Mouse (Mus musculus) urinary bladder, postnatal 36 days (tissue): ENCODE measurements around the gene Map4k5.

Experiments used
- DNase-seq, 2 experiments: peaks; one replicate each; pipeline ENCODE4 v3.0.0; 2022; ENCODE audit warnings: low spot score in 2 of 2, mixed read lengths in 1 of 2

Gene Map4k5

DNA sequence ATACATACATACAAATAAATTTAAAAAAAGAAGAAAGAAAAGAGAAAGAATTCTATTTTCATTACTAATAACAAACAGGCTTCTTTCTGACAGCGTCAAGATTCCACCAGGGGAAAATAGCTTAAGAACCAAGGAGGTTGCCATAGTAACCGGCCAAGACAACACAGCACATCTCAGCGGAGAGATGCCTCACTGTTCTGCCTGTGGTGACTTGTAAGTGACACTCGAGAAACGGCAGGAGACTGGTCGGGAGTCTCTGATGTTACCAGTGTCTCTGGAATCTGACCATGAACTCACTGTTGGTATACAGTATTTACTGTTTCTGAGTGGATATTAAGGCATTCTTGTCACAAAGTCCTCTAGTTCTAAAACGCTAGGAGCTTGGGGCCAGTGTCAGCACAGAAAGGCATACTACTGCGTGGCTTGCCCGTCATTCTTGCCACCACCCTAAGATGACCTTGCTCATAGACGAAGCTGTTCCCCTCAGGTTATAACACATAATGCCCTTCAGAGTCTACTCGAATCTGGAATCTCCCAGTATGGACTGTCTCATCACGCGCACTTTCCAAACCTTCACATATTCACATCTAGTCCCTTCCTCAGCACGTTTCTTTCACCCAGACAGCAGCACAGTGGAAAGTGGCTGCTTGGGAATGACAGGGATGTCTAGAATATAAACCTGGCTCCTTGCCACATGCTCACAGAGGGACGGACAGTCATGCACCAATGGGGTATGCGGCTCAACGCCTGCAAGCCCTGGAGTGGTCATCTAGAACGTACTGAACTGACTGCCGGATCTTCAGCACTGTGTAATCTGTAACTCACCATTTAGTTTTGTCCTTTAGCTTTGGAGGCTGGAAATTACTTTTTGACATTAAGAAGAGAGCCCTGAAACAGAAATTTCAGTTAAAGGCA, 49.2 kb downstream of the Map4k5 start:
- no peak for DNase-seq

DNA sequence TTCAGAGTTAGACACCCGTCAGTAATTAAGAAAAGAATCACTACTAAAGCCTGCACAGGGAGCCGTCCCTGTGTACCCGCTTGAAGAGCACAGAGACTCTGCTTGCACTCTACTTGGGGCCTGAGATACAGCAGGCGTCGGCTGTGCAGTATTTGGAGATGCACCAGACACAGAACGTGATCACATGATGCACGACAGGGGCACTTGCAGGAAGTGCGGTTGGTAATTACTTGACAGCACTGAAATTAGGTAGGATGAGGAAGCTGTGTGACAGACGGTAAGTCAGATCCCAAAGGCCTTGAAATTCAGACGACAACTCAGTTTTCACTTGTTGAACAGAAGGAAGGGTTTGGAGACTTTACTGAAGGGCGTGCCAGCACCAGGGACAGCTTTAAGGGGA, 54.6 kb downstream of the Map4k5 start:
- no peak for DNase-seq

DNA sequence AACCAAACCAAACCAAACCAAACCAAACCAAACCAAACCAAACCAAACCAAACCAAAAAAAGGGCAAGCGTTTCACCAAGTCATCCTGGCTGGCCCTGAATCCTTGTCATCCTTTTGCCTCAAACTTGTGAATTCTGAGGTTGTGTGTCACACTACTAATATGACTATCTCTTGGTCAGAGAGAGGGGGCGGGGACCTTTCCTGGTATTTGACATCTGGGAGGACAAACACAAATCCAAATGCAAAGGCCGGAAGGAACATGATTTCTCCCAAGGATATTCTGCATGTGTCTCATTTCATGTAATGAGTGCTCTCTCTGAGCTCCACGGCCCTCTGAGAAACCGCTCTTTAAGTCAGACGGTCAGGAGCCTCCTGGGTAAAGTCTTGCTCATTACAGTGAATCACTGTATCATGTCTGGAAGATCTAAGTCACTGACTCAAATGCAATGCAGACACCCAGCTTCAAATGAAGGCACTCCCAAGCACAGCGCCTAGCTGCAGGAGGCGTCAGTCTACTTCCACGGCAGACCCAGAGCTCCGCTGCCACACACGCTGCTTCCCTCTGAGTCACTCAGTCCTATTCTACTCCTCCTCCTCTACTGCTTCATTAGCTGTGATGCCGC, 58.9 kb downstream of the Map4k5 start:
- no peak for DNase-seq

DNA sequence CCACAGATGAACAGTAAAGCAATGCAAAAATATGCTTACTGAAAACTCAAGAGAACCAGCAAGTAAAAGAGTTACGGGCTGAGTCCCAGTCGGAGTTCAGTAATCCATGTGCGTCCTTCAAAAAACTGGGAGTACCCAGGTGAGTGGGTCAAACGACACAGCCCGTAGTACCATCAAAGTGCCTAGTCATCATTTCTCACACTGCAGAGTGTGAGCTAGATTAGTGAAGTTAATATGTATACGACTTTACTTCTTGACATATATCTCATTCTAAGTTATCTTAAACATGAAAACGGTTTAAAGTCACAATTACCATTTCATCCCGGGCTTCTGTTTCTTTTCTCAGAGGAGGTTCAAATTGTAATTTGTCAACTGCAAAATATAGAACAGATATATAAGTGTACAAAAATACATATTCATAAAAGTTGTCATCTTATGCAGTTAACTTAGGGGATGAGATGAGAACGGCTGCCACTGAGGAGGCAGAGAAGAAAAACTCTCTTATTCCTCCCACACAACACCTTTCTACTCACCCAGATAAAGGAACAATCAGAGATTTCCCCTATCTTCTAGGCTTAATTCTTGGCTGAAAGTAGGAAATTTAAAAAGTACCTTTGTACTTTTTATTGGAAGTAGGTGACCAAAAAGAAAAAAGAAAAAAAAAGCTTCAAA, 61.6 kb downstream of the Map4k5 start:
- DNase-seq, result no peak

DNA sequence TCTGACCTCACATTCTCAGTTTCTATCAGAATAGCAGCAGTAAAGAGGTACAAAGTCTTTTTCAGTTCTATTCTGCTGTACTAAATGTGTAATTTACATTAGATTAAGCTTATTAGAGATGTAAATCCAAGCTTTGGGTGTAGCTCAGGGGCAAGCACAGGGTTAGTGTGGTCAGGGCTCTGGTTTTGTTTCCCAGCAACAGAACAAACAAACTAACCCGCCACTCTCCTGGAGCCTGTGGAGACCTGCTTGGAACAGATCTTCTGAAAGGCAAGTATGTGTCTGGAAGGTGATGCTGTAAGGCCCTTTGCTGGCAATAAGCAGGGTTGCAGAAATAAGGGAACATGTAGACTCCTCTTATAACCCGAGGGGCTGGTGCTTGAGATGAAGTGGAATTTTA, 64.8 kb downstream of the Map4k5 start:
- peak in 1 of 2 experiments; percentile 22 for DNase-seq

- DNase-seq, result no peak
Measured at GRCm38 (mm10) chr12:69824881-69825597, 68.0 kb downstream of the Map4k5 start.

DNA sequence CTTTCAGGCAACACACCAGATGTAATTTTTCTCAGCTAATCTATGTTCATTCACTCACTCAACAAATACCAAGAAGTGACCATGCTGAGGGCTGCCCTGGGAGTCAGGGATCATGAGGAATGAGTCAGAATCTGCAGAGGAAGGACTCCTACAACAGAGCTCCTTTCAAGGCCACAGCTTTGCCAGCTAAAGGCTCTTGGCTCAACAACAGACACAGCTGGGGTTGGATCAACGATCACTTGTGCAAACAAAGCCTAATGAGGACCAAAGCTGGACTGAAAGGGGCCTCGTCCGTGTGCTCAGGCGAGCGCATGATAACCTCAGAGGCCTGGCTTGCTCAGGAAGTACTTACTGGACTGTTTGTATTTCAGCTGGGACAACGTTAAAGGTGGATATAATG, 78.7 kb downstream of the Map4k5 start:
- peak; percentile 31 to 35 for DNase-seq

DNA sequence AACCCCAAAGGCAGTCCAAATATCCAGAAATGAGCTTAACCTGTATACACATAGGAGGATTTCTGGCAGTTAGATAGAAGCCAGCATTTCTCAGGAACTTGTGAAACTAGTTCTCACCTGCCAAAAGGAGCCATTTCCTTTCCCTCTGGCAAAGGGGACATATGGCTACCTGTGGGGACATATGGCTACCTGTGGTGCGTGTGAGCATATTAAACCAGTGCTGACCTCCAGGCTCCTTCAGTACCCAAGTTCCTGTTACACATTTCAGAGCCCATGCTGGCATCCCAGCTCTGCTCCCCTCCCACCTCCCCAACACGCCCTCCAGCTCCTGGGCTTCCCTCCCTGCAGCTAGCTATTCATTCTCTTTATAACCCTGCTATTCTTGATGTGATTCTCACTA, 79.4 kb downstream of the Map4k5 start:
- no peak for DNase-seq

DNA sequence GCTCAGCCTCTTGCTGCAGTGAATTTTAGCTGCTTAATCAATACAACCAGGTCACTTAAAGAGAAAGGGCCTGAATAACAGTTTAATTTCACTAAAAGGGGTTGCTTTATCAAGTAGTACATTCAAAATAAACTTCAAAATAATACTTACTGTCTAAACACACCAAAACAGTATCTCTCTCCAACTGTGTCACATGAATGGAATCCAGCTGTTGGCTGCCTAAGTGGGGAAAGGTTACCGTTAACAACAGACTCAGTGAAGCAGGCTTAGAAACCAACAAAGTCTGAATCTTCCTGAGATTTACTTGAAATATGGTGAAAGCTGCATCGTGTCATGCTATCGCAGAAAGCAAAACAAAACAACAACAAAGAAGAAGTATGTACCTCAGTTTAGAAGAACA, 80.0 kb downstream of the Map4k5 start:
- DNase-seq, result peak in 1 of 2 experiments; percentile 15

DNA sequence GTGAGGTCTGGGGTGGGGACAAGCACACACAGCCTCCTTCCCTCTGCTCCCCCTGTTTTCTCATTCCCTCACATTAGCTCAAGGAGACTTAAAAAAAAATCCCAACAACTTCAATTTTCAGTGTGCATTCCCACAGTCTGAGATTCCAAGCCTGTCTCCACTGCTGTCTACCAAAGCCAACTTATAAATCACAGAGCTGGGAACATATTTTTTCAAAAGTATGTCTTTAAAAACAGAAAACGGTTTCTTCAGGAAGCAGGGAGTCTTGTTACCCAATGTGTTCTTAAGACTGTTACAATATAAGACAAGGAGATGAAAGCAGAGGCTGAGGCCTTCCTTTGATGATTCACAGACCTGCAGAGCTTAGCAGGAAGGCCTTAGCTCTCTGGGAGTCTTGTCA, 81.0 kb downstream of the Map4k5 start:
- DNase-seq, result no peak

DNA sequence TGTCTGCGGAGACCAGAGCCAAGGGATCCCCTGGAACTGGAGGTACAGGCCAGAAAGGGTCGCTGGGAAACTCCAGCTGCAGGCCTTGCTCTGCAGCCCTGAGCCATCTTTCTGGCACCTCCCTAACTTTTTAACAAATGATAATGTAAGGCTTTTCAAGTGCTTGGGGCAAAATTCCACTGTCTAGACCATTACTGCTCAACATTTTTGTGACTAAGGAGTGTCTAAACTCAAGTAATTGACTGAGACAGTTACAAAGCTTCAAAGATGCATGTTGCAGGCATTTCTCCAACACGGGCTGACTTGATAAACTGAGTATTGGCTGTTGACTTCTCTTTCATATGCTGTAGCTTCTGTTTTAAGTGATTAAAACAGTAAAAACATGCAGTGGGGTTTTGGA, 83.6 kb downstream of the Map4k5 start:
- no peak for DNase-seq

DNA sequence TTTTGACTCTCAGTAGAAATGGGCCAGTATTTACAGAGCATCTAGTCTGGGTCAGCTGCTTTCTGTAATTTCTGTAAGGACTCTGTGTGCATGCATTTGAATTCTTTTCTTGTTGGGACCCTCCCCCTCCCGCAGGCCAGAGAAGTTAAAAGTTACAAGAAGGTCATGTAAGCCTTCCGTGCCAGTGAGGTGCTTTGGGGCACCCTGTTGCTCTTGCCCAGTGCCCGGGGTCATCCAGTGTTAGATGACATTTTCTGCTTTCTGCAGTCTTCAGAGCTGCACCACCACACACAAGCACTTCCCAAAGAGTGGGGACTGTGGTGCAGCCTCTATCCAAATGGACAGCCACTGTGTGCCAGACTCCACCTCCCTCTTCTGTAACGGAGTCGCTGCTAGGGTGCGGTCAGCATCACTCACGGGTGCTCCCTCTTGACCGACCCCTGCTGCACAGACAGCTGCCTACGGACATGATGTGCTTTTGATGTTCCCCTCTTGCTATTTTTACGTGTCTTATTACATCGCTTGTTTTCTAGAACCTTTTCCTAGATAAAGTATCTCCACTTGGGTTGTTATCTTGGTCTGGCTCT, 85.5 kb downstream of the Map4k5 start:
- no peak for DNase-seq

GRCm38 (mm10) chr12:69805148-69805547, 87.9 kb downstream of the Map4k5 start:
- no peak for DNase-seq

DNA sequence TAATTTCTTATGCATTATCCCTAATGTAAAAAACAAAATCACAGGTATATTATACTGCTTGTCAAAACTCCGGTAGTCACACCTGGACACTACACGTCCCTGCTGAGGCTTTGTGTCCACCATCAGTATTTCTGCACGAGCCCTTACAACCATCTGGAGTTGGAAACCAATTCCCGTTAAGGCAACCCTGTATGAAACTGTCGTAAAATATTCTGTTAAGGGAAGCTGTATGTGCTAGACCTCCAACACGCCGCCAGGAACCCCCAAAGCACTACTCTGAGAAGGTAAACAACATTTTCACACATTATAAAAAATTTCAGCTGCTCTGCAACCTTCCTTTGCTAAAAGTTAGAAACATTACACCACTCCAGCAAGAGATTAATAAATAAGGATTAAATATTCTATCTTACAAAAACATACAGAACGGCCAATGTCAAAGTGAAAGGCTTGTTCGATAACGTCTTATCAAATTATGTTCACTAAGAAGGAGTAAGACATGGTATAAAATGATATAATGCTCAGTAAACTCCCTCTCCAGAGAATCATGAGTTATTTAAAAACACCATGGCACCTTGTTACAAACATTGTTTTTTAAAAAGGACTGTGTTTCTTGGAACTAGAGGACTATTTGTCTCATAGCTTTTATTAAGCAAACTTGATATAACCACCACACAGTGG, 88.5 kb downstream of the Map4k5 start:
- no peak for DNase-seq

GRCm38 (mm10) chr12:69803196-69803595, 89.8 kb downstream of the Map4k5 start:
- no peak for DNase-seq

DNA sequence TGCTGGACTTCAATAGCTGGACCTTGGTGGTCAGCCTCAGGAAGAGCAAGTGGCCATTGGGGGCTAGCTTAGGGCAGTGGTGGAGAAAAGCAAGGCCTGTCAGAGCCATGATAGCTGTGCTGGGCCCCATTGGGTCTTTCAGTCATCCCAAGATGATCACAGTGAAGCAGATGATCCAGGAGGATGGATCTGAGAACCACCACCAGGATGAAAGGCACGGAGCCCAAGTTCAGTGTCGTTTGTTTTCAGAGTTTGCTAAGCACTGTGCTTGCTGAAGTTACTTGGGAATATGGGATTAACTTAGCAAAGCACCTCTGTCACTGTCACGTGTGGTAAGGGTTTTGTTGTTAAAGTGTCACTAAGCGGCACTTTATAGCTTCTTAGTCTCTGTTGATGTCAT, 92.4 kb downstream of the Map4k5 start:
- no peak for DNase-seq

DNA sequence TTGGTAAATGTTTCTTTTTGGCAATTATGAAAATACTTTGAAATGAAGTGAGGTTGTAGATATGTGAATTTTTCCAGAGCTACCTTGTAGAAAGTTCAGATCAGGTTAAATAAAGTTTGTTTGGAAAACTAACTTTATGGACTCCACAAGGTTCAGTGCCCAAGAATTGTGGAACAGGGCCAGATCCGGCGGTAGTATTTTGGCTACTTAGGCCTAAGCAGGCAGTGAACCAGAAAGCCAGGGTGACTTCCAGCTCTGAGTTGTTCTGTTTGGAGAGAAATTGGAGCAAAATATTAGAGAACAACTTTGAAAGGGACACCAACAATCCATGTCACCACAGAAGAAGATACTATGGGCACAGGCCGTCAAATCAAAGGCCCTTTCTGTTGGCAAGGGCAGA, 96.7 kb downstream of the Map4k5 start:
- DNase-seq, result no peak

GRCm38 (mm10) chr12:69790530-69791505, 102.2 kb downstream of the Map4k5 start, which contains the start of gene Cdkl1:
Gene Cdkl1, minus strand, starts transcription at chr12:69791267.
- peak; percentile 30 to 53 for DNase-seq

DNA sequence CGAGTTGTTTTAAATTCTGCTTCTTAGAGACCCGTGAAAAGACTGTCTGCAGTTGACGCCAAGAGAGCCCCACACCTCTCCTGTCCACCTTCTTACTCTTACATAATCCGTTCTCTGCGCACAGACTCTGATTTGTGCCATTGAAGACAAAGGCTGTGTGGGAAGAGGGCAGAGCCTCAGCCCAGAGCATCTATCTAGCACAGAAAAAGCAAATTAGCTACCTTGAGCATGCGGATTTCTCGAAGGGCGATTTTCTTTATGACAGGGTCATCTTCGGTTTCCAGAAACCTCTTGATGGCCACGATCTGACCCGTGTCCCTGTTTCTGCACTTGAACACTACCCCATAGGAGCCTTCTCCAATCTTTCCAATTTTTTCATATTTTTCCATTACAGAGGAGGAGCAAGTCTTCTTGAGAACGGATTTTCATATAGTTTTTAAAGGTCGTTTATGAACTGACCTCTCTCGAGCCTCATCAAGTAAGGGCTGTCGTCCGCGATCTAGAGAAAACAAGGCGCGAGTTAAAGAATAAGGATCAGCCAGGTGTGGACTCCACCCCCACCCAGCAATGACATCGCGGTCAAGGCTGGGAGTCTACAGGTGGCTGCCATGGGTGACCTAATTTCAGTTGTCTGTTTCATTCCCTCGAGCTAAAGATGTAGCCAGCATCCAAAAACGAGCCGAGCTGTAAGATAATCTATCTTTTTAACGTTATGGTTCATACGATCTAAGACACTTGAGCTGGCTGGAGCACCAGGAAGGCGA, 103.1 kb downstream of the Map4k5 start:
- DNase-seq, result no peak
